Mouse (Mus musculus) liver, adult 2 months (tissue): ENCODE measurements around the gene Fam118b. TPM values are rescaled to one million over a fixed set of nuclear protein-coding genes. Genes with fewer than 3 reads are reported as not detected.
A peak's percentile ranks its signal among the peaks of the same experiment; 100 is the strongest.

Experiments used
- DNase-seq: peaks from one replicate; pipeline ENCODE4 v3.0.0-alpha.2; 2011; ENCODE audit warnings: low read depth, low spot score; ENCODE audit errors: extremely low read depth
- H3K27ac ChIP-seq: fragments of 200-500 bp; replicated peaks from 2 replicates; pipeline ENCODE4 v1.5.1; 2012; ENCODE audit warnings: low read depth, mild to moderate bottlenecking, control low read depth, inconsistent platforms, low read length; ENCODE audit not compliant: insufficient read depth
- H3K27me3 ChIP-seq: fragments of 200-500 bp; 2 replicates; pipeline ENCODE4 v1.6.1; 2012; ENCODE audit warnings: mild to moderate bottlenecking, moderate library complexity, low read length, inconsistent platforms; ENCODE audit not compliant: control insufficient read depth, insufficient read depth
- H3K36me3 ChIP-seq: fragments of 200-500 bp; 2 replicates; pipeline ENCODE4 v1.6.1; 2012; ENCODE audit warnings: low read length, inconsistent platforms; ENCODE audit not compliant: control insufficient read depth, insufficient read depth
- H3K4me1 ChIP-seq: fragments of 200-500 bp; 2 replicates; pipeline ENCODE4 v1.6.1; 2011; ENCODE audit warnings: low read length; ENCODE audit not compliant: control insufficient read depth, insufficient read depth
- H3K4me3 ChIP-seq: fragments of 200-500 bp; 2 replicates; pipeline ENCODE4 v1.5.1; 2011; ENCODE audit warnings: low read depth, mild to moderate bottlenecking, control low read depth, low read length, moderate library complexity; ENCODE audit not compliant: insufficient read depth
- H3K79me2 ChIP-seq: fragments of 200-500 bp; 2 replicates; pipeline ENCODE4 v1.6.1; 2012; ENCODE audit warnings: inconsistent platforms, mild to moderate bottlenecking, low read length, moderate library complexity; ENCODE audit not compliant: control insufficient read depth, insufficient read depth
- H3K9ac ChIP-seq: fragments of 200-500 bp; 2 replicates; pipeline ENCODE4 v1.6.1; 2012; ENCODE audit warnings: low read depth, mild to moderate bottlenecking, control low read depth, inconsistent platforms, low read length
- CTCF ChIP-seq: fragments of 200-500 bp; IDR thresholded peaks from 2 replicates; pipeline ENCODE4 v1.5.1; 2011; ENCODE audit warnings: low read depth, low read length, control low read depth
- POLR2A ChIP-seq: fragments of 200-500 bp; IDR thresholded peaks from 2 replicates; pipeline ENCODE4 v1.6.1; 2011; ENCODE audit warnings: low read length, control low read depth; ENCODE audit not compliant: insufficient read depth; ENCODE audit errors: extremely low read depth
- WGBS: fragments of 180-500 bp; shearing (Covaris S2); methylation state at CpG from one replicate; pipeline ENCODE4 v1.1.7; 2018; 5-methylcytosine and 5-hydroxymethylcytosine counted together
- polyA plus RNA-seq: library from polyadenylated mRNA; depleted of rRNA; stranded (reverse); fragments of >200 nt; gene quantifications from 2 replicates; pipeline ENCODE4 v1.2.3, GENCODE M21; 2012
- total RNA-seq: library from RNA; depleted of rRNA; stranded (reverse); fragments of >200 nt; gene quantifications from 2 replicates; pipeline ENCODE4 v1.2.3, GENCODE M21; 2014

Gene Fam118b
- total and polyA plus RNA-seq, 2 experiments: 4.0 to 5.8 TPM

GRCm38 (mm10) chr9:35278451-35278850, 10.8 kb upstream of the Fam118b start:
- 72% methylated on average over 4 of the region's 4 CpGs for WGBS
- H3K27ac ChIP-seq: no peak overlapping the region
- H3K9ac ChIP-seq: no peak overlapping the region
- no peaks in the 10 kb centered on the region; the same call in 1 of the 2 replicates for H3K4me1 ChIP-seq
- no peak overlapping the region for H3K4me3 ChIP-seq
- peaks cover 22% of the 10 kb centered on the region for H3K36me3 ChIP-seq
- TF ChIP-seq POLR2A: no peak
- no peak for TF ChIP-seq CTCF
- no peaks in the 10 kb centered on the region for H3K79me2 ChIP-seq
- no peaks in the 10 kb centered on the region for H3K27me3 ChIP-seq
- no peak for DNase-seq

GRCm38 (mm10) chr9:35277855-35278365, 10.3 kb upstream of the Fam118b start:
- Histone ChIP-seq H3K27me3 (no peaks in the 10 kb centered on the region), H3K27ac (no peak overlapping the region), H3K79me2 (no peaks in the 10 kb centered on the region), H3K36me3 (peaks cover 28% of the 10 kb centered on the region), H3K4me3 (no peak overlapping the region), H3K9ac (no peak overlapping the region), H3K4me1 (no peaks in the 10 kb centered on the region; the same call in 1 of the 2 replicates)
- 72% methylated on average over 3 of the region's 3 CpGs for WGBS
- peak; percentile 23 for DNase-seq
- TF ChIP-seq POLR2A (no peak), CTCF (no peak)

GRCm38 (mm10) chr9:35267976-35268715, 541 bp upstream of the Fam118b start:
- Histone ChIP-seq H3K36me3 (peaks cover 6% of the 10 kb centered on the region), H3K4me1 (peaks cover 8% of the 10 kb centered on the region), H3K4me3 (peak overlapping the region; percentile 72), H3K9ac (peak overlapping the region; percentile 71), H3K27ac (0 out of 2 replicates have a peak overlapping the region, but pooled peaks have one; percentile 29), H3K27me3 (no peaks in the 10 kb centered on the region), H3K79me2 (peaks cover 3% of the 10 kb centered on the region; the same call in 1 of the 2 replicates)
- WGBS: 3% methylated on average over 21 of the region's 21 CpGs
- no peak for DNase-seq
- TF ChIP-seq CTCF (no peak), POLR2A (no peak)

GRCm38 (mm10) chr9:35264509-35264908, 3.1 kb downstream of the Fam118b start:
- 18% methylated on average over 3 of the region's 3 CpGs for WGBS
- no peak for DNase-seq
- H3K36me3 ChIP-seq: no peaks in the 10 kb centered on the region
- TF ChIP-seq POLR2A (no peak), CTCF (no peak)
- H3K79me2 ChIP-seq: peaks cover 5% of the 10 kb centered on the region; the same call in 1 of the 2 replicates
- no peak overlapping the region for H3K27ac ChIP-seq
- H3K4me3 ChIP-seq: no peak overlapping the region
- no peaks in the 10 kb centered on the region for H3K27me3 ChIP-seq
- H3K4me1 ChIP-seq: peaks cover 11% of the 10 kb centered on the region
- no peak overlapping the region for H3K9ac ChIP-seq

DNA sequence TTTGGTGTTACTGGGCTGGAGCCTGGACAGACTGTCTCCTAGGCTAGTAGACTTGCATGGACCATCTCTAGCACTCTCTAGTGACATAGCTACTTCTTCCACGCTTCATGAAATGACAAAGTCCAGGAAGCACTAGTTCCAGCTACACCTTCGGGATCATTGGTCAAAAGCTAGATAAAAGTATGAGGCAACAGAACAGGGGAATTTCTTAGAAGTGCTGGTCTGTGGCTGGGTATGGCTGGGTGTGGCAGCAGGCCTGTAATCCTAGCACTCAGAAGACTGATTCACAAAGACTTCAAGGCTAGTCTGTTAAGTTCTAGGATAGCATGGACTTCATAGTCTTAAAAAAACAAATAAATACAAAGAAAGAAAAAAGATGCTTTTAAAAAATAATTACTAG, 4.2 kb downstream of the Fam118b start:
- Histone ChIP-seq H3K36me3 (no peaks in the 10 kb centered on the region), H3K79me2 (peaks cover 5% of the 10 kb centered on the region; the same call in 1 of the 2 replicates), H3K27me3 (no peaks in the 10 kb centered on the region), H3K4me3 (no peak overlapping the region), H3K4me1 (peaks cover 11% of the 10 kb centered on the region), H3K27ac (no peak overlapping the region; the same call in 1 of the 2 replicates), H3K9ac (no peak overlapping the region)
- peak; percentile 47 for DNase-seq
- TF ChIP-seq POLR2A (no peak), CTCF (no peak)
- 19% methylated on average over 2 of the region's 2 CpGs for WGBS

DNA sequence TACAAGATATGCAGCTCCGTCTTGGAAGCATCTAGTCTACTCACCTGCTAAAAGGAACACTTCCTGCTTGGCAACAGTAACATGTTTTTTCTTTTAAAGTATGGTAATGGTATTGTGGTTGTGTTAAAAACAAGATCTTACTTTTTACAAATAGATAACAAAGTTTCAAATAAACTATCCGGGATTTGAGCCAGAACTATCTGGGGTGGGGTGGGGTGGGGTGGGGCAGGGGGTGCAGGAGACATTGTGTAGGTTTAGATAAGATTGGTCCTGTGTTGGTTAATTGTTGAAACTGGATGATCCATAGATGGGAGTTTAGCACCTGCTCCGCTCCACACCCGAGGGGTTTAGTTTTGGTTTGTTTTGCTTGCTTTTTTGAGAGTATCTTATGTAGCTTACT, 5.2 kb downstream of the Fam118b start:
- no peak overlapping the region for H3K27ac ChIP-seq
- no peak overlapping the region for H3K4me3 ChIP-seq
- TF ChIP-seq CTCF (no peak), POLR2A (no peak)
- 60% methylated on average over 4 of the region's 4 CpGs for WGBS
- no peak overlapping the region for H3K9ac ChIP-seq
- no peaks in the 10 kb centered on the region for H3K27me3 ChIP-seq
- DNase-seq: no peak
- H3K79me2 ChIP-seq: peaks cover 9% of the 10 kb centered on the region; the same call in 1 of the 2 replicates
- peaks cover 9% of the 10 kb centered on the region for H3K4me1 ChIP-seq
- no peaks in the 10 kb centered on the region for H3K36me3 ChIP-seq
